Mouse (Mus musculus) ES-Bruce4 (cell line): Measurements from ENCODE around the gene Fgfr2. TPM values are rescaled to one million over a fixed set of nuclear protein-coding genes. Genes with fewer than 3 reads are reported as not detected.

Source experiments
- H3K27ac ChIP-seq: 2 replicates; pipeline ENCODE4 v1.5.1; 2012; ENCODE audit warnings: low read length, inconsistent platforms; ENCODE audit not compliant: insufficient read depth
- H3K27me3 ChIP-seq: 2 replicates; pipeline ENCODE4 v1.6.1; 2012; ENCODE audit warnings: mild to moderate bottlenecking, low read length, inconsistent platforms; ENCODE audit not compliant: control insufficient read depth, poor library complexity, insufficient read depth, severe bottlenecking
- H3K36me3 ChIP-seq: 2 replicates; pipeline ENCODE4 v1.6.1; 2012; ENCODE audit warnings: inconsistent platforms, mild to moderate bottlenecking, low read length, moderate library complexity; ENCODE audit not compliant: control insufficient read depth, poor library complexity, insufficient read depth, severe bottlenecking
- H3K4me1 ChIP-seq: one replicate; pipeline ENCODE4 v1.8.1; 2011; ENCODE audit warnings: low read length; ENCODE audit not compliant: control insufficient read depth, insufficient read depth
- H3K4me3 ChIP-seq: 2 replicates; pipeline ENCODE4 v1.5.1; 2011; ENCODE audit warnings: low read depth, mild to moderate bottlenecking, low read length
- H3K9ac ChIP-seq: 2 replicates; pipeline ENCODE4 v1.6.1; 2012; ENCODE audit warnings: low read depth, mild to moderate bottlenecking, inconsistent platforms; ENCODE audit not compliant: poor library complexity, severe bottlenecking
- H3K9me3 ChIP-seq: replicated peaks from 2 replicates; pipeline ENCODE4 v1.6.1; 2012; ENCODE audit warnings: mild to moderate bottlenecking, low read length, inconsistent platforms; ENCODE audit not compliant: control insufficient read depth, poor library complexity, insufficient read depth, severe bottlenecking
- CTCF ChIP-seq: IDR thresholded peaks from one replicate; pipeline ENCODE4 v1.8.1; 2011; ENCODE audit warnings: low read depth, low read length
- EP300 ChIP-seq: IDR thresholded peaks from 2 replicates; pipeline ENCODE4 v1.6.1; 2011; ENCODE audit warnings: low read depth, low read length; ENCODE audit not compliant: insufficient read depth
- POLR2A ChIP-seq: IDR thresholded peaks from one replicate; pipeline ENCODE4 v1.8.1; 2011; ENCODE audit warnings: low read length; ENCODE audit not compliant: insufficient read depth
- polyA plus RNA-seq: library from polyadenylated mRNA; stranded (reverse); fragments of >200 nt; gene quantifications from 2 replicates; pipeline ENCODE4 v1.2.4, GENCODE M21; 2011; ENCODE audit warnings: low read depth; ENCODE audit not compliant: missing spikeins, insufficient read depth, insufficient read length

The Fgfr2 gene
- polyA plus RNA-seq, 1 experiment: 34.8 TPM

GRCm38 (mm10) chr7:130174525-130174924, 2948.6 kb downstream of the Fgfr2 start:
- Histone ChIP-seq H3K9me3 (no peaks in the 10 kb centered on the region), H3K4me3 (no peak overlapping the region), H3K9ac (no peak overlapping the region), H3K36me3 (no peaks in the 10 kb centered on the region), H3K4me1 (peaks cover 6% of the 10 kb centered on the region), H3K27ac (no peak overlapping the region), H3K27me3 (no peaks in the 10 kb centered on the region)
- TF ChIP-seq POLR2A (no peak), CTCF (no peak)

GRCm38 (mm10) chr7:130173914-130174313, 2949.2 kb downstream of the Fgfr2 start:
- Histone ChIP-seq H3K27ac (no peak overlapping the region), H3K9ac (no peak overlapping the region), H3K4me3 (no peak overlapping the region), H3K9me3 (no peaks in the 10 kb centered on the region), H3K36me3 (no peaks in the 10 kb centered on the region), H3K4me1 (peaks cover 6% of the 10 kb centered on the region), H3K27me3 (no peaks in the 10 kb centered on the region)
- TF ChIP-seq CTCF (no peak), EP300 (no peak), POLR2A (no peak)

GRCm38 (mm10) chr7:130170144-130170543, 2953.0 kb downstream of the Fgfr2 start:
- Histone ChIP-seq H3K4me3 (no peak overlapping the region), H3K9ac (no peak overlapping the region), H3K27ac (no peak overlapping the region), H3K36me3 (no peaks in the 10 kb centered on the region), H3K4me1 (peaks cover 3% of the 10 kb centered on the region), H3K9me3 (no peaks in the 10 kb centered on the region), H3K27me3 (no peaks in the 10 kb centered on the region)
- TF ChIP-seq EP300: no peak
- no peak for TF ChIP-seq CTCF
- no peak for TF ChIP-seq POLR2A

- no peak overlapping the region for H3K4me3 ChIP-seq
- H3K36me3 ChIP-seq: no peaks in the 10 kb centered on the region
- no peaks in the 10 kb centered on the region for H3K9me3 ChIP-seq
- H3K9ac ChIP-seq: no peak overlapping the region
- H3K27ac ChIP-seq: no peak overlapping the region
- TF ChIP-seq CTCF (no peak), POLR2A (no peak), EP300 (no peak)
- H3K27me3 ChIP-seq: no peaks in the 10 kb centered on the region
- peaks cover 3% of the 10 kb centered on the region for H3K4me1 ChIP-seq
Measured at GRCm38 (mm10) chr7:130168296-130168695, 2954.9 kb downstream of the Fgfr2 start.

GRCm38 (mm10) chr7:130167261-130167660, 2955.9 kb downstream of the Fgfr2 start:
- Histone ChIP-seq H3K9me3 (no peaks in the 10 kb centered on the region), H3K36me3 (no peaks in the 10 kb centered on the region), H3K4me1 (peaks cover 3% of the 10 kb centered on the region), H3K27me3 (no peaks in the 10 kb centered on the region), H3K9ac (no peak overlapping the region), H3K27ac (no peak overlapping the region), H3K4me3 (no peak overlapping the region)
- no peak for TF ChIP-seq CTCF
- TF ChIP-seq POLR2A: no peak
- no peak for TF ChIP-seq EP300

GRCm38 (mm10) chr7:130166190-130166589, 2957.0 kb downstream of the Fgfr2 start:
- H3K9me3 ChIP-seq: no peaks in the 10 kb centered on the region
- no peak overlapping the region for H3K4me3 ChIP-seq
- TF ChIP-seq CTCF (no peak), POLR2A (no peak), EP300 (no peak)
- H3K4me1 ChIP-seq: peaks cover 3% of the 10 kb centered on the region
- no peak overlapping the region for H3K27ac ChIP-seq
- no peak overlapping the region for H3K9ac ChIP-seq
- H3K36me3 ChIP-seq: no peaks in the 10 kb centered on the region
- H3K27me3 ChIP-seq: no peaks in the 10 kb centered on the region
